Mouse (Mus musculus) stomach, postnatal 0 days (tissue): ENCODE measurements at regions not wholly inside any gene's neighbourhood (a gene's known extent, or its start where the extent isn't known, plus 50 kb on each side); places are given as distances from the start of the nearest gene placed in this dataset.

Experiments used
- CTCF ChIP-seq: IDR thresholded peaks from 2 replicates; pipeline ENCODE4 v1.5.1; 2016; ENCODE audit warnings: antibody characterized with exemption, low read depth, mild to moderate bottlenecking, moderate library complexity
- EP300 ChIP-seq: optimal IDR thresholded peaks from 2 replicates; pipeline ENCODE3; 2016; ENCODE audit warnings: antibody characterized with exemption

DNA sequence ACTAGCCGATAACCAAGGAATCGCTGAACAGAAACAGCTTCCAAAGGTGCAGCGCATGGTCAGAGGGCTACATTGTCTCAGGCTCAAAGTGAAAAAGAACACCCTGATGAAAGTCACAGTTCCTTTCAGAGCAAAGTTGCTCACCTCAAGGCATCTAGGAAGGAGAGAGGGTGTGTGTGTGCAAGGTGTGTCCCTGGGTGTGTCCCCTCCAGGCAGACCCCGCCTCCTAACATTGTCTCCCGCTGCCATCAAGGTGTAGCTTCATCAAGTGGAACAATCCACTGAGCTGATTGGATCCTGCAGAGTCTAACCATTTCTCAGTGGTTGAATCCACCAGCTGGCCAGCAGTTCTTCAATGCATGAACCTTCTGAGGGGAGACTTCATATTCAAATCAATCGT, 117.8 kb downstream of the Basp1 start:
- TF ChIP-seq CTCF (no peak), EP300 (no peak)
